Mouse (Mus musculus): ENCODE data around the gene Ctso. TPM values are rescaled to one million over a fixed set of nuclear protein-coding genes. Genes with fewer than 3 reads are reported as not detected.

Gene Ctso
- polyA plus RNA-seq, 1 experiment from 2014 or later: 13.6 TPM

DNA sequence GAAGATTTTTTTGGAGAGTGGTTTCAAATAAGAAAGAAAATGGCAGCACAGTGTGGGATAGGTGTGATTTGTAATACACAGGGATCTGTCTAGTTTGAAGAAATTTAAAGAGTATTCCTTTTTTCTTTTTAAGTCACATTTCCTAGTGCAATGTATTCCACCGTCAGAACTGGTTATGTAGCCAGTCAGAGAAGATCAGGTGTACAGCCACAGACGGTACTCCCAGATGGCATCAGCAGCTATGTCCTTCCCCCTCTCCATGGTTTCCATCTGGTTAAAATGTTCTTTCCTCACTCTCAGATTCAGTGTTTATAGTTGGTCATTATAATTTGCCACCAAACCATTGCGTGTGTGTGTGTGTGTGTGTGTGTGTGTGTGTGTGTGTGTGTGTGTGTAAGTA is 10.7 kb downstream of the Ctso start:
- no peaks in the 10 kb centered on the region for H3K9me3 ChIP-seq (ENCODE audit: control insufficient read depth, low read length)
- no peaks in the 10 kb centered on the region for H3K36me3 ChIP-seq (ENCODE audit: control insufficient read depth, insufficient read depth, low read length)
- H3K27me3 ChIP-seq (replicated peaks; ENCODE audit: control insufficient read depth, insufficient read depth, low read length): no peaks in the 10 kb centered on the region
- no peak overlapping the region for H3K4me2 ChIP-seq (ENCODE audit: low read length)
- H3K27ac ChIP-seq (ENCODE audit: low read depth, low read length): no peak overlapping the region
- no peaks in the 10 kb centered on the region for H3K4me1 ChIP-seq (ENCODE audit: control insufficient read depth, insufficient read depth, low read depth, low read length)
- ATAC-seq: no peak
- no peak overlapping the region for H3K9ac ChIP-seq (ENCODE audit: low read depth, low read length)
- WGBS: 87% methylated on average over 3 of the region's 3 CpGs
- H3K4me3 ChIP-seq (ENCODE audit: low read length): no peak overlapping the region

DNA sequence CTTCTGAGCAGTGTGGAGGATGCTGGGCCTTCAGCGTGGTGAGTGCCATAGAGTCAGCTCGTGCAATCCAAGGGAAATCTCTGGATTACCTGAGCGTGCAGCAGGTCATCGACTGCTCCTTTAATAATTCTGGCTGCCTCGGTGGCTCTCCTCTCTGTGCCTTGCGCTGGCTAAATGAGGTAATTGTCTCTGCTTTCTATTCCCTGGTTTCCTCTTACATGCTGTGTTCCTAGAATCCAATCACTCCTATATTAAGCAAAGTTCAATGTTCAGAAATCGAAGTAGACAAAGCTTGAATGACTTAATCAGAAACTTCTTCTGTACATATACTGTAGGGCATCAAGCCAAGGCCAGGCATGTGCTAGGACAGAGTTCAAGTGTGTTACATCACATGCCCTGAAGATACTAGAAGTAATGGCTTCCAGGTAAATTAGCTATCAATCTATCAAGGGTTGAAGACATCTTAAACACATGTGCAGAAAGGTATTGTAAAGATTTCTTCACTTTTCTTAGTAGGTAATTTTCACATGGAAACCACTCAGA is 12.5 kb downstream of the Ctso start:
- no peak overlapping the region for H3K9ac ChIP-seq (ENCODE audit: low read depth, low read length)
- H3K4me3 ChIP-seq (ENCODE audit: low read length): no peak overlapping the region
- 89% methylated on average over 7 of the region's 7 CpGs for WGBS
- H3K27me3 ChIP-seq (replicated peaks; ENCODE audit: control insufficient read depth, insufficient read depth, low read length): no peaks in the 10 kb centered on the region
- H3K4me1 ChIP-seq (ENCODE audit: control insufficient read depth, insufficient read depth, low read depth, low read length): no peaks in the 10 kb centered on the region
- H3K4me2 ChIP-seq (ENCODE audit: low read length): no peak overlapping the region
- no peaks in the 10 kb centered on the region for H3K9me3 ChIP-seq (ENCODE audit: control insufficient read depth, low read length)
- no peaks in the 10 kb centered on the region for H3K36me3 ChIP-seq (ENCODE audit: control insufficient read depth, insufficient read depth, low read length)
- no peak for ATAC-seq
- no peak overlapping the region for H3K27ac ChIP-seq (ENCODE audit: low read depth, low read length)

DNA sequence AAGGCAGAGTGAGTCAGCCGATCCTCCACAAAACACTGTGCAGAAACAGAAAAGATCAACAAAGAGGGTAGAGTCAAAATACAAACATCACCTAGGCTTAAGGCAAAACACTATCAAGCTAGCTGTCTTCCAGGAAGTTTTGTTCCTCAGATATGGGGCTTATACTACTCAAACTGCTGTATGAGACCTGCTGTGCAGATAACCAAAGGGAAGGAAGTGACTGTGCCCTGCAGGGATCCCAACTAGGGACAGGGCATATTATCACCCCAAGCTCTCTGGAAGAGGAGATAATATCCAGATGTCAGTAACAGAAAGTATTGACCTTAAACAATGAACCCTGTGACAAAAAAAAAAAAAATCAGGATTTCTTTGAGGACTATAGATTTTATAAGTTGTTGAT is 16.6 kb downstream of the Ctso start:
- Histone ChIP-seq H3K4me3 (ENCODE audit: low read length) (no peak overlapping the region), H3K4me2 (ENCODE audit: low read length) (no peak overlapping the region), H3K9me3 (ENCODE audit: control insufficient read depth, low read length) (no peaks in the 10 kb centered on the region), H3K4me1 (ENCODE audit: control insufficient read depth, insufficient read depth, low read depth, low read length) (no peaks in the 10 kb centered on the region), H3K36me3 (ENCODE audit: control insufficient read depth, insufficient read depth, low read length) (no peaks in the 10 kb centered on the region), H3K27me3 (replicated peaks; ENCODE audit: control insufficient read depth, insufficient read depth, low read length) (no peaks in the 10 kb centered on the region), H3K9ac (ENCODE audit: low read depth, low read length) (no peak overlapping the region), H3K27ac (ENCODE audit: low read depth, low read length) (no peak overlapping the region)
- WGBS: 77% methylated on average over 1 of the region's 1 CpGs
- ATAC-seq: no peak

- WGBS: 78% methylated on average over 2 of the region's 2 CpGs
- Histone ChIP-seq H3K9me3 (ENCODE audit: control insufficient read depth, low read length) (no peaks in the 10 kb centered on the region), H3K36me3 (ENCODE audit: control insufficient read depth, insufficient read depth, low read length) (no peaks in the 10 kb centered on the region), H3K4me1 (ENCODE audit: control insufficient read depth, insufficient read depth, low read depth, low read length) (no peaks in the 10 kb centered on the region), H3K4me2 (ENCODE audit: low read length) (no peak overlapping the region), H3K27me3 (replicated peaks; ENCODE audit: control insufficient read depth, insufficient read depth, low read length) (no peaks in the 10 kb centered on the region), H3K27ac (ENCODE audit: low read depth, low read length) (no peak overlapping the region), H3K9ac (ENCODE audit: low read depth, low read length) (no peak overlapping the region), H3K4me3 (ENCODE audit: low read length) (no peak overlapping the region)
- no peak for ATAC-seq
These were observed 19.4 kb downstream of the Ctso start for GRCm38 (mm10) chr3:81951785-81952184.

- no peak overlapping the region for H3K4me2 ChIP-seq (ENCODE audit: low read length)
- 86% methylated on average over 5 of the region's 5 CpGs for WGBS
- H3K4me1 ChIP-seq (ENCODE audit: control insufficient read depth, insufficient read depth, low read depth, low read length): no peaks in the 10 kb centered on the region
- no peaks in the 10 kb centered on the region for H3K9me3 ChIP-seq (ENCODE audit: control insufficient read depth, low read length)
- H3K27ac ChIP-seq (ENCODE audit: low read depth, low read length): no peak overlapping the region
- H3K27me3 ChIP-seq (replicated peaks; ENCODE audit: control insufficient read depth, insufficient read depth, low read length): no peaks in the 10 kb centered on the region
- ATAC-seq: no peak
- no peaks in the 10 kb centered on the region for H3K36me3 ChIP-seq (ENCODE audit: control insufficient read depth, insufficient read depth, low read length)
- no peak overlapping the region for H3K9ac ChIP-seq (ENCODE audit: low read depth, low read length)
- no peak overlapping the region for H3K4me3 ChIP-seq (ENCODE audit: low read length)
These were observed 25.1 kb downstream of the Ctso start for GRCm38 (mm10) chr3:81957484-81957883.

GRCm38 (mm10) chr3:81961336-81961735 is 28.9 kb downstream of the Ctso start:
- WGBS: 89% methylated on average over 5 of the region's 5 CpGs
- H3K4me2 ChIP-seq (ENCODE audit: low read length): no peak overlapping the region
- no peak overlapping the region for H3K4me3 ChIP-seq (ENCODE audit: low read length)
- H3K9ac ChIP-seq (ENCODE audit: low read depth, low read length): no peak overlapping the region
- no peak overlapping the region for H3K27ac ChIP-seq (ENCODE audit: low read depth, low read length)
- H3K4me1 ChIP-seq (ENCODE audit: control insufficient read depth, insufficient read depth, low read depth, low read length): no peaks in the 10 kb centered on the region
- H3K36me3 ChIP-seq (ENCODE audit: control insufficient read depth, insufficient read depth, low read length): no peaks in the 10 kb centered on the region
- ATAC-seq: no peak
- H3K9me3 ChIP-seq (ENCODE audit: control insufficient read depth, low read length): no peaks in the 10 kb centered on the region
- H3K27me3 ChIP-seq (replicated peaks; ENCODE audit: control insufficient read depth, insufficient read depth, low read length): no peaks in the 10 kb centered on the region

- ATAC-seq: no peak
- whole genome bisulfite sequencing: 70% methylated on average over 5 of the region's 5 CpGs
These were observed 31.4 kb downstream of the Ctso start for GRCm38 (mm10) chr3:81963768-81964167.

GRCm38 (mm10) chr3:81964596-81964995 is 32.2 kb downstream of the Ctso start:
- H3K27me3 ChIP-seq (replicated peaks; ENCODE audit: control insufficient read depth, insufficient read depth, low read length): no peaks in the 10 kb centered on the region
- no peak overlapping the region for H3K9ac ChIP-seq (ENCODE audit: low read depth, low read length)
- no peaks in the 10 kb centered on the region for H3K9me3 ChIP-seq (ENCODE audit: control insufficient read depth, low read length)
- 63% methylated on average over 3 of the region's 3 CpGs for whole genome bisulfite sequencing
- no peaks in the 10 kb centered on the region for H3K36me3 ChIP-seq (ENCODE audit: control insufficient read depth, insufficient read depth, low read length)
- no peaks in the 10 kb centered on the region for H3K4me1 ChIP-seq (ENCODE audit: control insufficient read depth, insufficient read depth, low read depth, low read length)
- no peak for ATAC-seq
- H3K4me2 ChIP-seq (ENCODE audit: low read length): no peak overlapping the region
- H3K27ac ChIP-seq (ENCODE audit: low read depth, low read length): no peak overlapping the region
- H3K4me3 ChIP-seq (ENCODE audit: low read length): no peak overlapping the region

More at GRCm38 (mm10) chr3:81963768-81964167, 31.4 kb downstream of the Ctso start:
- Histone ChIP-seq H3K36me3 (ENCODE audit: control insufficient read depth, insufficient read depth, low read length) (no peaks in the 10 kb centered on the region), H3K4me1 (ENCODE audit: control insufficient read depth, insufficient read depth, low read depth, low read length) (no peaks in the 10 kb centered on the region), H3K9me3 (ENCODE audit: control insufficient read depth, low read length) (no peaks in the 10 kb centered on the region), H3K27me3 (replicated peaks; ENCODE audit: control insufficient read depth, insufficient read depth, low read length) (no peaks in the 10 kb centered on the region), H3K9ac (ENCODE audit: low read depth, low read length) (no peak overlapping the region), H3K4me3 (ENCODE audit: low read length) (no peak overlapping the region), H3K27ac (ENCODE audit: low read depth, low read length) (no peak overlapping the region), H3K4me2 (ENCODE audit: low read length) (no peak overlapping the region)

- Histone ChIP-seq H3K4me2 (ENCODE audit: low read length) (no peak overlapping the region), H3K36me3 (ENCODE audit: control insufficient read depth, insufficient read depth, low read length) (no peaks in the 10 kb centered on the region), H3K4me3 (ENCODE audit: low read length) (no peak overlapping the region), H3K9ac (ENCODE audit: low read depth, low read length) (no peak overlapping the region), H3K4me1 (ENCODE audit: control insufficient read depth, insufficient read depth, low read depth, low read length) (no peaks in the 10 kb centered on the region), H3K9me3 (ENCODE audit: control insufficient read depth, low read length) (no peaks in the 10 kb centered on the region), H3K27me3 (replicated peaks; ENCODE audit: control insufficient read depth, insufficient read depth, low read length) (no peaks in the 10 kb centered on the region; the same call in 1 of the 2 replicates), H3K27ac (ENCODE audit: low read depth, low read length) (no peak overlapping the region)
- 83% methylated on average over 4 of the region's 4 CpGs for WGBS
- ATAC-seq: no peak
These were observed 43.2 kb downstream of the Ctso start for GRCm38 (mm10) chr3:81975607-81976006.

- ATAC-seq: no peak
- no peak within 1 kb of the TSS for H3K4me2 ChIP-seq (ENCODE audit: low read length)
- H3K27me3 ChIP-seq (replicated peaks; ENCODE audit: control insufficient read depth, insufficient read depth, low read length): no peaks in the 10 kb centered on the region; the same call in 1 of the 2 replicates
- H3K9me3 ChIP-seq (ENCODE audit: control insufficient read depth, low read length): no peaks in the 10 kb centered on the region
- H3K4me3 ChIP-seq (ENCODE audit: low read length): no peak within 1 kb of the TSS
- H3K9ac ChIP-seq (ENCODE audit: low read depth, low read length): no peak within 1 kb of the TSS
- H3K27ac ChIP-seq (ENCODE audit: low read depth, low read length): no peak within 1 kb of the TSS
- H3K36me3 ChIP-seq (ENCODE audit: control insufficient read depth, insufficient read depth, low read length): no peaks in the 10 kb centered on the region
- H3K4me1 ChIP-seq (ENCODE audit: control insufficient read depth, insufficient read depth, low read depth, low read length): no peaks in the 10 kb centered on the region
These were observed 43.7 kb downstream of the Ctso start, which contains the start of gene Tdo2 for GRCm38 (mm10) chr3:81976102-81976501. Tdo2 (minus strand) TSS chr3:81976202.
